Mouse (Mus musculus) hindbrain, postnatal 0 days (tissue): ENCODE measurements around the gene Hamp2. TPM values are rescaled to one million over a fixed set of nuclear protein-coding genes. Genes with fewer than 3 reads are reported as not detected.
"Not testable (repeated sequence)": the region's sequence is repeated elsewhere in the genome, so short reads cannot be mapped to it uniquely, and the experiment has no call there.

Source experiments
- ATAC-seq: fragments of 200-750 bp; cut with Nextera tagmentation; 2 replicates; pipeline ENCODE4 v1.8.0; 2017; ENCODE audit warnings: mild to moderate bottlenecking, moderate TSS enrichment, moderate library complexity
- DNase-seq: peaks from one replicate; pipeline ENCODE4 v3.0.0-alpha.2; 2015; ENCODE audit warnings: low spot score
- H3K27ac ChIP-seq: fragments of 300-500 bp; sonication (generic); 2 replicates; pipeline ENCODE4 v1.5.1; 2014; ENCODE audit warnings: mild to moderate bottlenecking
- H3K27me3 ChIP-seq: fragments of 300-500 bp; sonication (generic); 2 replicates; pipeline ENCODE4 v1.6.1; 2014; ENCODE audit warnings: low read length, mixed read lengths; ENCODE audit not compliant: insufficient read depth
- H3K36me3 ChIP-seq: fragments of 300-500 bp; sonication (generic); 2 replicates; pipeline ENCODE4 v1.6.1; 2014; ENCODE audit warnings: low read length, mixed read lengths; ENCODE audit not compliant: insufficient read depth
- H3K4me1 ChIP-seq: fragments of 300-500 bp; sonication (generic); 2 replicates; pipeline ENCODE4 v1.6.1; 2014; ENCODE audit warnings: antibody characterized with exemption, low read length, mixed read lengths; ENCODE audit not compliant: insufficient read depth
- H3K4me2 ChIP-seq: fragments of 300-500 bp; sonication (generic); 2 replicates; pipeline ENCODE4 v1.6.1; 2014; ENCODE audit warnings: low read depth, mild to moderate bottlenecking, low read length, moderate library complexity, mixed read lengths
- H3K4me3 ChIP-seq: fragments of 300-500 bp; sonication (generic); 2 replicates; pipeline ENCODE4 v1.5.1; 2014; ENCODE audit warnings: low read length
- H3K9ac ChIP-seq: fragments of 300-500 bp; sonication (generic); replicated peaks from 2 replicates; pipeline ENCODE4 v1.6.1; 2014; ENCODE audit warnings: mild to moderate bottlenecking, low read length, moderate library complexity, mixed read lengths
- H3K9me3 ChIP-seq: fragments of 300-500 bp; sonication (generic); 2 replicates; pipeline ENCODE4 v1.6.1; 2016; ENCODE audit warnings: low read length, mixed read lengths
- CTCF ChIP-seq: IDR thresholded peaks from 2 replicates; pipeline ENCODE4 v1.5.1; 2016; ENCODE audit warnings: antibody characterized with exemption, control low read depth, low read depth
- WGBS: fragments of 180-500 bp; shearing (Covaris S2); extraction: QIAGEN DNeasy Blood & Tissue Kit; methylation state at CpG from one replicate; pipeline ENCODE4 v1.1.7; 2014; 5-methylcytosine and 5-hydroxymethylcytosine counted together
- polyA plus RNA-seq: library from polyadenylated mRNA; unstranded; fragments of >200 nt; fragmentation: Nextera tagmentation; extraction: Ambion mirVana; gene quantifications from 2 replicates; pipeline ENCODE4 v1.2.1, GENCODE M21; 2015
- total RNA-seq: library from RNA; depleted of rRNA; stranded (reverse); fragments of >200 nt; gene quantifications from 2 replicates; pipeline ENCODE4 v1.2.3, GENCODE M21; 2014

The Hamp2 gene
- total and polyA plus RNA-seq, 2 experiments from 2014 or later: not detected

DNA sequence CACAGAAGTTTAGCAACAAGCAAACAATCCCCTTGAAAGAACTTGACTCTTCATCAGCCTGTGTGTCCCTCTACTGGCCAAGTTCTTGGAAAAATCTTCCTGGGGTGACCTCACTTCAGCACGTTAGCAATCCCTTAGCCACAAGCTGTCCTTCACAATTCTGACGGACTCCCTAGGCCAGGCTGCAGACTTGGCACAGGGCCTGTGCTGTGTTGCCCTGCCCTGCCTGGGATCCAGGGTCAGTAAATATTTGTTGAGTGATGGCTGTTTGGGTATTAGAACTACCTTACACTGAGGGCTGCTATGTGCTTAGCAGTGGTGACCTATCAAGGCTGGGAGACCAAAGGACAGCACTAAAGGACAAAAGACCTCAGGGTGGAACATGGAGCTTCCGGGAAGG, 29.6 kb upstream of the Hamp2 start:
- peaks cover 31% of the 10 kb centered on the region for H3K36me3 ChIP-seq
- DNase-seq (no peak), ATAC-seq (no peak)
- peak; percentile 24 for TF ChIP-seq CTCF
- no peak overlapping the region for H3K27ac ChIP-seq
- H3K9ac ChIP-seq: no peak overlapping the region
- no peaks in the 10 kb centered on the region for H3K9me3 ChIP-seq
- peaks cover 15% of the 10 kb centered on the region for H3K4me1 ChIP-seq
- no peaks in the 10 kb centered on the region for H3K27me3 ChIP-seq
- WGBS: 74% methylated on average over 3 of the region's 3 CpGs
- H3K4me2 ChIP-seq: no peak overlapping the region
- H3K4me3 ChIP-seq: no peak overlapping the region

DNA sequence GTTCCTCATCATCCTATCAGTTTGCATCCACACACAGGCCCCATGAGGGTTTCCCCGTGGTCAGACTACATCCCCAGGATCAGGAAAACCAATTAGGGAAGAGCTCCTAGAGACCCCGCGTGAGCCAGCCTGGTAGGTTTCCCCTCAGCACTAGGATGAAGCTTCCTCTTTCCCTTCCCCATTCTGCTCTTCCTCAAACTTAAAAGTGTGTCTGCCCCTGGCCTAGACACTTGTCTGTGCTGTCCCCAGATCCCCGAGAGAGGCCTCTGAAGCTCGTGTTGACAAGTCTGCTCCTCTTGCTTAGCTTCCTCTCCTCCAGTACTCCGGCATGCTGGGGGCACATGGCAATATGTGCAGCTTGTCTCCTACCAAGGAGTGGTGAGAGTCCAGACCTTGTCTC, 29.0 kb upstream of the Hamp2 start:
- Histone ChIP-seq H3K27me3 (no peaks in the 10 kb centered on the region), H3K9ac (no peak overlapping the region), H3K9me3 (no peaks in the 10 kb centered on the region), H3K4me2 (no peak overlapping the region), H3K27ac (no peak overlapping the region), H3K4me3 (no peak overlapping the region), H3K4me1 (peaks cover 13% of the 10 kb centered on the region), H3K36me3 (peaks cover 31% of the 10 kb centered on the region)
- ATAC-seq: no peak
- TF ChIP-seq CTCF: no peak
- no peak for DNase-seq
- 90% methylated on average over 6 of the region's 6 CpGs for WGBS

DNA sequence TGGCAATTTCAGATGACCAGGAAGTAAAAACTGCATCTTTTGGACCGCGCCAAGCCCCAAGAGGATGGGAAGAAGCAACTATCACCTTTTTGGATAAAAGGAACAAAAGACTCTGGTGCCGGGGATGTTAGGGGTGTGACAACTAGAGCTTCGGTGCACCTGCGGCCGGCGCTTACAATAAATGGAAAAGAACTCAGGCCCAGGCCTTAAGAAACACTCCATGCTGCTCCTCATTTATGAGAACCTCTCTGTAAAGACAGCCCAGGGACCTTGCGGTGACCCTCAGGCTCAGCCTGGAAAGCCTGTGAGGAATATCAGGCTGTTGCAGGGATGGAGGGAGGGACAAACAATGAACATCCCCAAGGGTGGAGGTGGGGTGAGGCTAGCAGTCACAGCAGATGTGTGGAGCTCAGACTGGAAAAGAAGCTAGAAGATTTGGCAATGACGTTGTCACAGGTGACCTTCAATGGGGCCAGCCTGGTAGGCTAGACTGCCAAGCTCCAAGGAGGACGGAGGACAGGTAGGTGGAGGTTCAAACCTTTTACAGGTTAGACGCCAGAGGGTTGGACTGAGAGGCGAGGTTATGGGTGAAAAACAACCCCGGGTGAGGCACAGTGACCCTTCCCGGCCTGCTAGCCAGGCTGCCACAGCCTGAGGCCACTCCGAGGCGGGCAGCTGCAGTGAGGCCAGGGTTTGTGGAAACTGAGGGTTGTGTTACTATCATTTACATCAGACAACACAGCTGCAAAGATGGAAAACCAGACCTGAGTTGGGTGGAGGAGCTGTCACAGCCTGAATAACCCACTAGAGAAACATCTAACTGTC, 28.2 kb upstream of the Hamp2 start:
- WGBS: 96% methylated on average over 16 of the region's 16 CpGs
- DNase-seq (no peak), ATAC-seq (no peak)
- peaks cover 31% of the 10 kb centered on the region for H3K36me3 ChIP-seq
- H3K4me2 ChIP-seq: no peak overlapping the region
- no peak overlapping the region for H3K27ac ChIP-seq
- H3K27me3 ChIP-seq: no peaks in the 10 kb centered on the region
- H3K9ac ChIP-seq: no peak overlapping the region
- no peaks in the 10 kb centered on the region for H3K9me3 ChIP-seq
- H3K4me1 ChIP-seq: peaks cover 6% of the 10 kb centered on the region; the same call in 1 of the 2 replicates
- H3K4me3 ChIP-seq: no peak overlapping the region
- no peak for TF ChIP-seq CTCF

DNA sequence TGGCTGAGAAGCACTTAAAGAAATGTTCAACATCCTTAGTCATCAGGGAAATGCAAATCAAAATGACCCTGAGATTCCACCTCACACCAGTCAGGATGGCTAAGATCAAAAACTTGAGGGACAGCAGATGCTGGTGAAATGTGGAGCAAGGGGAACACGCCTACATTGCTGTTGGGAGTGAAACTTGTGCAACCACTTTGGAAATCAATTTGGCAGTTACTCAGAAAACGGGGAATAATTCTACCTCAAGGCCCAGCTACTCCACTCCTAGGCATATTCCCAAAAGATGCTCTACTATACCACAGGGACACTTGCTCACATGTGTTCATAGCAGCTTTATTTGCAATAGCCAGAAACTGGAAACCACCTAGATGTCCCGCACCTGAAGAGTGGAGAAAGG, 25.4 kb upstream of the Hamp2 start:
- not testable (repeated sequence) for DNase-seq, ATAC-seq
- H3K36me3 ChIP-seq: peaks cover 31% of the 10 kb centered on the region

DNA sequence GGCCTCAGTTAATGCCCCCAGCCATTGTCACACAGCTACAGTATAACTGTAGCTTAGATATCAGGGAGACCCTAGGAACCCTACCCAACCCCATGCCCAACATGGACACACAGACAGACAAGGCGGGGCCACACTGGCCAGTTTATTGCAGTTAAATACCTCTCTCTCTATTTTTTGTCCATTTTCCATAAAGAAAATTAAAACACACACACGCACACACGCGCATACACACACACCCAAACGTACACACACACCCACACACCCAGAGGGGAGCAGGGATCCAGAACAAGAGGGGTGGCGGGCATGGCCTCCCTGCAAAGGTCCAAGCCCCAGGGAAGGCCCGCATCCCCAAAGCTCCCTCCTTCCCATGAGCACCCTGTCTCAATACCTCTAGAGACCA, 21.4 kb upstream of the Hamp2 start:
- Histone ChIP-seq H3K9ac (no peak overlapping the region), H3K4me2 (no peak overlapping the region), H3K27me3 (no peaks in the 10 kb centered on the region), H3K4me3 (no peak overlapping the region), H3K9me3 (no peaks in the 10 kb centered on the region), H3K4me1 (no peaks in the 10 kb centered on the region), H3K27ac (no peak overlapping the region), H3K36me3 (no peaks in the 10 kb centered on the region; the same call in 1 of the 2 replicates)
- 96% methylated on average over 7 of the region's 7 CpGs for WGBS
- no peak for DNase-seq
- ATAC-seq: no peak
- no peak for TF ChIP-seq CTCF

More for the DNA sequence above, 25.4 kb upstream of the Hamp2 start:
- 84% methylated on average over 3 of the region's 3 CpGs for WGBS
- not testable (repeated sequence) for H3K27ac ChIP-seq, H3K4me2 ChIP-seq, H3K9me3 ChIP-seq, H3K9ac ChIP-seq, H3K4me1 ChIP-seq, H3K4me3 ChIP-seq, H3K27me3 ChIP-seq

DNA sequence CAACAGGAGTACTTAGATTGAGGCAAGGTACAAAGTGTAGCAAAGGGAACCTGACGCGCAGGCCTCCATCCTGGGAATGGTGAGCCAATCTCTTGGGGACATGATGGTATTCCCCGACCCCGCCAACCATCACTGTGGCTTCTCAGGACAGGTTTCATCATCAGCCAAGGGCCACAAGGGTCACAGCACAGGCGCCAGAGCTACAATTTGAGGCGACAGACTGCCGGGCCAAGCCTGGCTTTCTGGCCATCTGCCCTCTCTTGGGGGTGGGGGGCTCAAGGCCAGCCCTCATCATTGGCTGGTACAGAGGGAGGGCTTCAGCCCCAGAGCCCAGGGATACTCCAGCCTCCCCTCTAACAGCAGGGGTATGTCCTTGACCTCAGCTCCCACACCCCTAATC, 21.0 kb upstream of the Hamp2 start:
- H3K9ac ChIP-seq, H3K4me1 ChIP-seq, H3K4me3 ChIP-seq, H3K27me3 ChIP-seq, H3K36me3 ChIP-seq, H3K9me3 ChIP-seq, DNase-seq, H3K27ac ChIP-seq, H3K4me2 ChIP-seq: not testable (repeated sequence)
- ATAC-seq: peak; percentile 46; the same call in 1 of the 2 replicates
- 82% methylated on average over 7 of the region's 7 CpGs for WGBS

DNA sequence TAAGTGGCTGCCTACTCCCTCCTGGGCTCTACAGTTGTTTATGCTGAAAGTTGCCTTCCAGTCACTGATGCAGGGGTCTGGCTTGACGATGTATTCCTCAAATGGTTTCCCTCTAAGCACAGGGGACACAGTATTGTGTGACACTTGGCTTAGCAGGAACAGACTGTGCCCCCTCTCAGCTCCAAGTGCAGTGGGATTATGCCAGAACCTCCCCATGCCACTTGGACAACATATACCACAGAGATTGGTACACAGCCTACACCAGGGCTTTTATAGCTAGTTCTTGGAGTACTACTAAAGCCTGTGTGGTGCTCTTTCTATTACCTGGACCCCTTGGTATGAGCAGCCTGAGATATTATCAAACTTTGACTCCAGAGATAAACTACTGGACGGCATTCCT, 20.2 kb upstream of the Hamp2 start:
- not testable (repeated sequence) for H3K9ac ChIP-seq, ATAC-seq, H3K36me3 ChIP-seq

More for the DNA sequence above, 20.2 kb upstream of the Hamp2 start:
- not testable (repeated sequence) for H3K4me3 ChIP-seq, H3K4me1 ChIP-seq, H3K27ac ChIP-seq, H3K4me2 ChIP-seq, H3K9me3 ChIP-seq, DNase-seq, H3K27me3 ChIP-seq
- 66% methylated on average over 2 of the region's 2 CpGs for WGBS
